Mouse (Mus musculus): ENCODE measurements around the gene Mfsd2a. TPM values are rescaled to one million over a fixed set of nuclear protein-coding genes. Genes with fewer than 3 reads are reported as not detected.

The Mfsd2a gene
- polyA plus RNA-seq, 1 experiment from 2014 or later = not detected

DNA sequence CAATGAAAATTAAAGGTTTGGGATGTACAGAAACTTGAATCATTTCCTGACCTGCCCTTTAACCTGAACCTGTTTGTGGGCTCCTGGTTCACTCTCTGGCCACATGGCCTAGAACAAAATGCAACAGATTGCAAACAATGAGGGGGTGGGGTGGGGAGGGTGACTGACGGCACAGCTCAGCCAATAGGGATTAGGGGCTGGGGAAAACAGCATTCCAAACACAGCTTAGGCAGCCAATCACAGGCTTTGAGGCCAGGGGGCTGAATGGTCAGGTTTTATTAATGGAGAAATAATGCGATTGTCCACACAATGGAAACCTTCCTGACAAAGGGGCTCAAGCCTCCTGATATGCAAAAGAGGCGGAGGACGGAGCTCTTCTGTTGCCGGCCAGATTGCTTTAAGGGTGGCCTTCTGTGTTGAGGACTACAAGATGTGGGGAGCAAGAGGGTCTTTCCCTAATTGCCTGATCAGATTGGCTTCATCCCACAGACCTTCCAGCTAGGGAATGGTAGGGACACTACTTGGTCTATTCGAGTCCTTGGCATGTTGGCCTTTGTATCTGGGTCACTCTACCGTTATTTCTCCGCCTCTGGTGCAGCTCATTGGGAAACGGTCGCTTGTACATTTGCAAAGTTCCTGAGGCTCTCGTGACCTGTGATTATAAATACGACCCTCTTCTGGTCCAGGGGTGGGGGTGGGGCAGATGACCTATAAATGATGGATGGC is 37.7 kb upstream of the Mfsd2a start:
- peak overlapping the region; percentile 71 for H3K27ac ChIP-seq (ENCODE audit: low read depth)
- H3K27me3 ChIP-seq (ENCODE audit: insufficient read depth, low read length) = peaks cover 40% of the 10 kb centered on the region
- H3K36me3 ChIP-seq (replicated peaks; ENCODE audit: insufficient read depth, low read length) = no peaks in the 10 kb centered on the region
- H3K9ac ChIP-seq (replicated peaks) = peak overlapping the region; percentile 42; the same call in 1 of the 2 replicates
- H3K4me1 ChIP-seq (ENCODE audit: insufficient read depth) = peaks cover 11% of the 10 kb centered on the region; the same call in 1 of the 2 replicates
- DNase-seq (peak; percentile 67), ATAC-seq (peak; percentile 81)
- H3K9me3 ChIP-seq (ENCODE audit: low read length) = no peaks in the 10 kb centered on the region
- H3K4me3 ChIP-seq (ENCODE audit: low read depth, low read length) = no peak overlapping the region
- 33% methylated on average over 12 of the region's 12 CpGs for WGBS (ENCODE audit: insufficient replicate concordance)
- peak overlapping the region; percentile 44 for H3K4me2 ChIP-seq (ENCODE audit: low read depth, low read length)
- TF ChIP-seq EP300 (IDR thresholded peaks at IDR 0.05; ENCODE audit: low read depth) (no peak), CTCF (IDR thresholded peaks at IDR 0.05; ENCODE audit: low read depth) (no peak)

DNA sequence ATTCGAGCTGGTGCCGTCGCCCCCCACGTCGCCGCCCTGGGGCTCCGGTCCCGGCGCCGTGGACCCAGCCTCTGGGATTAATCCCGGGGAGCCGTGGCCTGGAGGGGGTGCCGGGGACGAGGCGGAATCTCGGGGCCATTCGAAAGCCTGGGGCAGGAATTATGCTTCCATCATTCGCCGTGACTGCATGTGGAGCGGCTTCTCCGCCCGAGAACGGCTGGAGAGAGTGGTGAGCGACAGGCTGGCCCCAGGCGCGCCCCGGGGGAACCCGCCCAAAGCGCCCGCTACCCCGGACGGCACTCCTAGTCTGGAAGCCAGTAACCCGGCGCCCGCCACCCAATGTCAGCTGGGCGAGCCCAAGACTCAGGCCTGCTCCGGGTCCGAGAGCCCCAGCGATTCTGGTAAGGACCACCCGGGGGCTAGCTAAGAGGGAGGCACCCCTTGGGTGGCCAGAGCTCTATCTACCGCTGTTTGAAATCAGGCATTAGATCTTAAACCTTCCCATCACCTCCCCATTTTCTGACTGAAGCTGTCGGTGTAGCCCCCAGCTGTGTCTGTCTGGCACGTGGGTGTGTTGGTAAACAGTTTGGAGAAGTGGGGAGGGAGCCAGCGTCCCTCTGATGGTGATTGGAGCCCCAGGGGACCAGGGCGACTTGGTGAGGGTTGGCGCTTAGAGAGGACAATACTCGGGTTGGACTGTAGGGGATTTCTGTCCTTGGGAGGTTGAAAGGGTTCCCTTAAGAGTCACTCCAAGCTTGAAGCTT is 35.8 kb upstream of the Mfsd2a start:
- DNase-seq = peak; percentile 48
- Histone ChIP-seq H3K27me3 (ENCODE audit: insufficient read depth, low read length) (peaks cover 40% of the 10 kb centered on the region), H3K4me2 (ENCODE audit: low read depth, low read length) (peak overlapping the region; percentile 95), H3K4me3 (ENCODE audit: low read depth, low read length) (peak overlapping the region; percentile 59), H3K36me3 (replicated peaks; ENCODE audit: insufficient read depth, low read length) (no peaks in the 10 kb centered on the region), H3K4me1 (ENCODE audit: insufficient read depth) (peaks cover 9% of the 10 kb centered on the region; the same call in 1 of the 2 replicates), H3K27ac (ENCODE audit: low read depth) (no peak overlapping the region; the same call in 1 of the 2 replicates), H3K9me3 (ENCODE audit: low read length) (no peaks in the 10 kb centered on the region), H3K9ac (replicated peaks) (peak overlapping the region; percentile 33)
- 1% methylated on average over 43 of the region's 47 CpGs for WGBS (ENCODE audit: insufficient replicate concordance)
- TF ChIP-seq CTCF (IDR thresholded peaks at IDR 0.05; ENCODE audit: low read depth) (no peak), EP300 (IDR thresholded peaks at IDR 0.05; ENCODE audit: low read depth) (no peak)
- peak; percentile 49 for ATAC-seq

DNA sequence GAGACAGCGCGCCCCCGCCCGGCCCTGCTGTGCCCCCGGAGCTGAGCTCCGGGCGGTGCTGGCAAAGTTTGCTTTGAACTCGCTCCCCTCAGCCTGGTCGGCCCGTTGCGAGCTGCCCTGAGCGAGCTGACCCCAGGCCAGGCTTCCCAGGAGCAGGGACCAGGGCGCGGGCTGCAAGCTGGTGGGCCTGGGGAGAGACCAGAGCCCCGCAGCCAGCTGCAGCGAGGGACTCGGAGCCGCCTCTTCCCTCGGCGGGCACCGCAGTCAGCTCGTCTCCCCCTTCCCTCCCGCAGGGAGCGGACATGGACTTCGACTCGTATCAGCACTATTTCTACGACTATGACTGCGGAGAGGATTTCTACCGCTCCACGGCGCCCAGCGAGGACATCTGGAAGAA is 35.2 kb upstream of the Mfsd2a start:
- Histone ChIP-seq H3K9me3 (ENCODE audit: low read length) (no peaks in the 10 kb centered on the region), H3K4me3 (ENCODE audit: low read depth, low read length) (peak overlapping the region; percentile 59), H3K27ac (ENCODE audit: low read depth) (no peak overlapping the region), H3K4me1 (ENCODE audit: insufficient read depth) (peaks cover 9% of the 10 kb centered on the region; the same call in 1 of the 2 replicates), H3K9ac (replicated peaks) (peak overlapping the region; percentile 33), H3K4me2 (ENCODE audit: low read depth, low read length) (peak overlapping the region; percentile 95), H3K27me3 (ENCODE audit: insufficient read depth, low read length) (peaks cover 40% of the 10 kb centered on the region), H3K36me3 (replicated peaks; ENCODE audit: insufficient read depth, low read length) (no peaks in the 10 kb centered on the region)
- WGBS (ENCODE audit: insufficient replicate concordance) = 1% methylated on average over 31 of the region's 32 CpGs
- DNase-seq = no peak
- TF ChIP-seq EP300 (IDR thresholded peaks at IDR 0.05; ENCODE audit: low read depth) (no peak), CTCF (IDR thresholded peaks at IDR 0.05; ENCODE audit: low read depth) (no peak)
- peak; percentile 16 for ATAC-seq

- ATAC-seq (peak; percentile 56), DNase-seq (peak; percentile 85)
- Histone ChIP-seq H3K4me3 (ENCODE audit: low read depth, low read length) (peak within 1 kb of the TSS; percentile 59), H3K9ac (replicated peaks) (peak within 1 kb of the TSS; percentile 33), H3K36me3 (replicated peaks; ENCODE audit: insufficient read depth, low read length) (no peaks in the 10 kb centered on the region), H3K4me1 (ENCODE audit: insufficient read depth) (peaks cover 9% of the 10 kb centered on the region; the same call in 1 of the 2 replicates), H3K27me3 (ENCODE audit: insufficient read depth, low read length) (peaks cover 39% of the 10 kb centered on the region), H3K27ac (ENCODE audit: low read depth) (no peak within 1 kb of the TSS), H3K4me2 (ENCODE audit: low read depth, low read length) (peak within 1 kb of the TSS; percentile 95), H3K9me3 (ENCODE audit: low read length) (no peaks in the 10 kb centered on the region)
- WGBS (ENCODE audit: insufficient replicate concordance) = under 1% methylated on average over 56 of the region's 69 CpGs
- TF ChIP-seq CTCF (IDR thresholded peaks at IDR 0.05; ENCODE audit: low read depth) = peak; percentile 86
- TF ChIP-seq EP300 (IDR thresholded peaks at IDR 0.05; ENCODE audit: low read depth) = no peak
These were observed 34.6 kb upstream of the Mfsd2a start, which contains the start of gene Mycl for GRCm38 (mm10) chr4:122995404-122996220. Gene Mycl (plus strand): TSS chr4:122995652.

DNA sequence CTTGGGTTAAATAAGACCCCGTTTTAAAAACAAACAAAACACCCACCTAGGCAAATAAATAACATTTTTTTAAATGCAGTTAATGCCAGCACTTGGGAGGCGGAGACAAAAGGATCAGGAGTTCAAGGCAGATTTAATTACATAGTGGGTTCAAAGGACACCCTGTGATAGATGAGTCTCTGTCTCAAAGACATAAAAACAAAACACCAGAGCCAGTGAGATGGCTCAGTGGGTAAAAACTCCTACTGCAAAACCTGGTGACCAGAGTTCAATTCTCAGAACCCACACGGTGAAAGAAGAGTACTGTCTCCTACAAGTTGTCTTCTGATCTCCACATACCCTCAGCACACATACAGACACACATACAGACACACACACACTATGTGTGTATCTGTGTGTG is 31.3 kb upstream of the Mfsd2a start:
- Histone ChIP-seq H3K9ac (replicated peaks) (no peak overlapping the region), H3K4me1 (ENCODE audit: insufficient read depth) (peaks cover 4% of the 10 kb centered on the region; the same call in 1 of the 2 replicates), H3K4me2 (ENCODE audit: low read depth, low read length) (no peak overlapping the region), H3K36me3 (replicated peaks; ENCODE audit: insufficient read depth, low read length) (no peaks in the 10 kb centered on the region), H3K27me3 (ENCODE audit: insufficient read depth, low read length) (peaks cover 23% of the 10 kb centered on the region), H3K9me3 (ENCODE audit: low read length) (no peaks in the 10 kb centered on the region), H3K27ac (ENCODE audit: low read depth) (no peak overlapping the region), H3K4me3 (ENCODE audit: low read depth, low read length) (no peak overlapping the region)
- ATAC-seq (no peak), DNase-seq (no peak)
- WGBS (ENCODE audit: insufficient replicate concordance) = 67% methylated on average over 3 of the region's 3 CpGs
- no peak for TF ChIP-seq CTCF (IDR thresholded peaks at IDR 0.05; ENCODE audit: low read depth)
- no peak for TF ChIP-seq EP300 (IDR thresholded peaks at IDR 0.05; ENCODE audit: low read depth)
